Mouse (Mus musculus) cortical plate, adult 2 months (tissue): ENCODE results near the gene Phkb.

Experiments
- CTCF ChIP-seq: fragments of 200-500 bp; IDR thresholded peaks from 2 replicates; pipeline ENCODE4 v1.5.1; 2011; ENCODE audit warnings: mild to moderate bottlenecking, control low read depth, low read length; ENCODE audit not compliant: insufficient read depth; ENCODE audit errors: extremely low read depth
- POLR2A ChIP-seq: fragments of 200-500 bp; IDR thresholded peaks from 2 replicates; pipeline ENCODE4 v1.6.1; 2011; ENCODE audit warnings: mild to moderate bottlenecking, low read length, control low read depth; ENCODE audit not compliant: insufficient read depth; ENCODE audit errors: extremely low read depth

DNA sequence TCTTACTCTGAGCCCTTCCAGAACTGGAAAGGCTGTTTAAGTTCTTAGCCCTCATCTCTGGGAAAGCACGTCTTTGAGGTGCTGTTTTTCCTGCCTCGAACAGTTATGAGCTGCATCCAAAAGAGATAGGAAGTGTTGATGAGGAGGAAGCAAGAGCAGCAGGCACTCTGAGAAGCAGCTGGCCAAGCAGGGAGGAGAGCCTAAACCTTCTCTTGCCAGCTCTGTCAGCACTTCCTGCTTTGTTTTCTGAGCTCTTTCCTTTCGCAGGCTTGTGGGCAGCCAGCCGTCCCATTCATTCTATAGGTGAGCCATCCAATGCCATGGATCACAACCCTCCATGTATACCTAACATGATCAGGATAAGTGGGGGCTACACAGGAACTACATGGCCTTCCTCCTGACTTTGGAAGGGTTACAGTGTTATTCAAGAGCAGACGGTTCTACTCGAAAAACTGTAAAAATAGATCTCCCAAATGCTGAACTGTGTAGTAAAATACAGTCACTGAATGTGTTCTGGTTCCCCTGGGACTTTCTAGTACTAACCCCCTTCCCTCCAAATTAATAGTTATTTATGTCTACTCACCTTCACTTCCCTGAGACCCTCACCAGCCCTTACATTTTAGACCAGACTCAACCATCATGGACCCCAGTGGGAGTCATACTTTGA lies 188.0 kb downstream of the Phkb start:
- TF ChIP-seq CTCF: no peak
- TF ChIP-seq POLR2A: no peak
